In the genomic region with DNA sequence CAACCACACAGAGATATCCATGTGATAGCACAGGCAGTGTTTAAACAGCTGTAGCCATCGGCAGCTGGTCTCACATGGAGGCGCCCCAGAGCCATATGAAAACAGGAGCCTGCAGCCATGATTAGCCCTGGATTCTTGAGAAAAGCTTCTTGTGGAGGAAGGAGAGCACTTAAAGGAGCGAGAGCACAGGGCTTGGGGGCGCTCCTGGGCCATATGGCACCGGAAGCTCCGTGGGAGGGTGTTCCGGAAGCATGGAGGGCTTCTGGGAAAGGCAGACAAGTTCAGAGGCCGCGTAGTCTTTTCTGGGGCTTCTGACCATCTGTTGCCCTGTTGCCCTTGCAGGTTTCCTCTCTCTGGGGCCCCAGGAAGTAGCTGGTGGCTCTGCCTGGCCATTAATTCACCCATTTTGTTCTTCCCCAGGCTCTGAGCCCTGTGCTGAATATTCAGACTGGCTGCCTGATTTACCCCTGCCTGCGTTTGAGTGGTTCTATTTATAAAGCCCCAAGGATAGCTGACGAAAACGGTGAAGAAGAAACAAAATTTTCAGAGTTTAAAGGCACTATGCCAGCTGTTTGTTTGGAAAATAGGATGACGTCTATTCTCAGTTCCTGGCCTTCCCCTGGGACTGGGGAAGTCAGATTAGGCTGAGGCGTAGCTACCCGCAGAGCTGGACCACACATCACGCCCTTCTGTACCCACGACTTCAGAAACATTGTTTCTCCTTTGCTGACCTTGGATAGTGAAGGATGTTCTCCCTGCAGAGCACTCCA, we compare ENCODE assay signal across 8 mouse cellular contexts. TPM values are rescaled to one million over a fixed set of nuclear protein-coding genes. Genes with fewer than 3 reads are reported as not detected.
DNase-seq lines count a peak whose midpoint lies in the region; TF ChIP-seq lines count a peak whose summit lies in the region.
"Had no signal": no experiment of that assay in that cellular context is flagged by ENCODE, and none has a peak within 500 bp of the region (broad histone marks: within the 10 kb centered on the region; RNA-seq: fewer than 3 reads in every experiment).

No protein-coding gene starts in this region.

- peaks cover 6% of the 10 kb centered on the region; the same call in 1 of the 2 replicates for H3K9me3 ChIP-seq in E14TG2a.4 (ENCODE audit: low read length)
- H3K9me3 ChIP-seq: embryonic facial prominence, embryonic 13.5 days had no signal

- TF ChIP-seq CTCF in E14TG2a.4 (conservative IDR thresholded peaks at IDR 0.05; ENCODE audit: low read length), result no peak

- DNase-seq in B cell, adult 2 months, result peak; percentile 21 to 25
- peak; percentile 48 to 51 for DNase-seq in heart, adult 18-20 months
- DNase-seq in kidney, adult 9 months, result peak; percentile 35
- DNase-seq in lung, postnatal 10 days, result peak; percentile 52
- no peak for DNase-seq in right cerebral cortex, postnatal 4 days
- DNase-seq in cerebellum, adult 18-20 months, result no peak

- H3K4me3 ChIP-seq in E14TG2a.4 (replicated peaks; ENCODE audit: low read length), result peak overlapping the region; percentile 43
- H3K4me3 ChIP-seq: embryonic facial prominence, embryonic 13.5 days had no signal

- no peaks in the 10 kb centered on the region for H3K36me3 ChIP-seq in E14TG2a.4 (ENCODE audit: insufficient read depth, low read length)
- H3K36me3 ChIP-seq: embryonic facial prominence, embryonic 13.5 days had no signal

- peaks cover 60% of the 10 kb centered on the region for H3K4me1 ChIP-seq in E14TG2a.4 (replicated peaks; ENCODE audit: low read depth, low read length)

- H3K27me3 ChIP-seq in E14TG2a.4 (ENCODE audit: insufficient read depth, low read length), result no peaks in the 10 kb centered on the region
- H3K27me3 ChIP-seq: embryonic facial prominence, embryonic 13.5 days had no signal

RNA-seq across cellular contexts. Expression of gene Cops3, which starts 45.8 kb away (rescaled TPM):
- 10 to 100 TPM; 71.7 to 75.1 TPM for total RNA-seq in heart, adult 18-20 months (2021)

RNA-seq across cellular contexts. Expression of gene Nt5m, which starts 46.2 kb away (rescaled TPM):
- 10 to 100 TPM; 26.1 to 31.6 TPM for total RNA-seq in heart, adult 18-20 months (2021)

Comparison
In these comparisons a context has a peak if more than half of its experiments do, and no peak if none do; other contexts are left out.
1. DNase-seq: peak in B cell, adult 2 months (2 of 2), heart, adult 18-20 months (2 of 2), kidney, adult 9 months (single experiment) and lung, postnatal 10 days (single experiment); none in right cerebral cortex, postnatal 4 days (single experiment) and cerebellum, adult 18-20 months (0 of 2).